Mouse (Mus musculus): ENCODE data around the gene Gm266. TPM values are rescaled to one million over a fixed set of nuclear protein-coding genes. Genes with fewer than 3 reads are reported as not detected.

The Gm266 gene
- polyA plus RNA-seq, 1 experiment, result not detected

DNA sequence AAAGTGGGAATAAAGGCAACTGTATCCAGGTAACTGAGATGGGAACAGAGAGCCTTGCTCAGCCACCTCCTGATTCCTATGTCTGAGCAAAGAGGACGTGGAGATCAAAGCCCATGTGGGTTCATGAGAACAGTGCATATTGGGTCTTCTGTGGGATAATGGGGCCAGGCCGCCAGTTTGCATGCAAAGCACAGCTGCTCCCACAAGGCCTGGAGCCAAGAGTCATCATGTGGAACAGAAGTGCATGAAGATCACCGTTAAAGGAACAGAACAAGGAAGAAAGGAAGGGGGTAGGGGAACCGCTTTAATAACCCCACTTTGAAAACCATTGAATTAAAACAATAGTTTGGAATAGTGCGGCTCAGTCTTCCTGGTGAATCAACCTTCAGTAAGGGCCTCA, 12.7 kb downstream of the Gm266 start:
- no peak for TF ChIP-seq GATA1 (IDR thresholded peaks at IDR 0.05; ENCODE audit: low read length)

- TF ChIP-seq GATA1 (IDR thresholded peaks at IDR 0.05; ENCODE audit: low read length), result no peak
Observed at GRCm38 (mm10) chr12:111471721-111472120, 13.9 kb downstream of the Gm266 start.

- TF ChIP-seq GATA1 (IDR thresholded peaks at IDR 0.05; ENCODE audit: low read length), result no peak
Observed at GRCm38 (mm10) chr12:111471119-111471518, 14.5 kb downstream of the Gm266 start.

GRCm38 (mm10) chr12:111469507-111469906, 16.1 kb downstream of the Gm266 start:
- TF ChIP-seq GATA1 (IDR thresholded peaks at IDR 0.05; ENCODE audit: low read length), result no peak

GRCm38 (mm10) chr12:111468206-111468605, 17.4 kb downstream of the Gm266 start:
- no peak for TF ChIP-seq GATA1 (IDR thresholded peaks at IDR 0.05; ENCODE audit: low read length)

DNA sequence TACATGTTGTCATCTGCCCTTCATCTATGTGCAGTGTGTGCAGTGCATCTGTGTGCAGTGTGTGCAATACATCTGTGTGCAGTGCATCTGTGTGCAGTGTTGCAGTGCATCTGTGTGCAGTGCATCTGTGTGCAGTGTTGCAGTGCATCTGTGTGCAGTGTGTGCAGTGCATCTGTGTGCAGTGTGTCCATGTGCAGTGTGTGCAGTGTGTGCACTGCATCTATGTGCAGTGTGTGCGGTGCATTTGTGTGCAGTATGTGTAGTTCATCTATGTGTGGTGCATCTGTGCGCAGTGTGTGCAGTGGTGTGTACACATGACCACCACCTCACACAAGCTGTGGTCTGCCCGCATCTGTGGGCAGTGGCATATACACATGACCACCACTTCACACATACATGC, 19.3 kb downstream of the Gm266 start:
- TF ChIP-seq GATA1 (IDR thresholded peaks at IDR 0.05; ENCODE audit: low read length), result no peak

DNA sequence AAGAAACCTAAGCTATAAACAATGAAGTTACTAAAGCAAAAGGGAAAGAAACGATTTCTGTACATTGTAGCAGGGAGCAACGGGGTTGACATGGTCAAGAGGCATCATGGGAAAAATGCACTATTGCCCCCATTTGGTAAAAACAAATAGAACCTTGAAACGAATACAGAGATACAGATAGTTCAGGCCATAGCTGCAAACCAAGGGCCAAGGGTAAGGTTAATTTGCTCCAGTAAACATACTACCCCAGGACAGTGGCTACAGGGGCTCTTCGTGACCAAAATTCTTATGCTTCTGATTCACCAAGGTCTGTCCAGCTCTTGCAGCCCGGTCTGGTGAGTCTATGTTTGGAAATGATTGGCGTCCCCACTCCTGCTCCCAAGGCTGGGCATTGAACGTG, 22.1 kb downstream of the Gm266 start:
- TF ChIP-seq GATA1 (IDR thresholded peaks at IDR 0.05; ENCODE audit: low read length), result no peak

DNA sequence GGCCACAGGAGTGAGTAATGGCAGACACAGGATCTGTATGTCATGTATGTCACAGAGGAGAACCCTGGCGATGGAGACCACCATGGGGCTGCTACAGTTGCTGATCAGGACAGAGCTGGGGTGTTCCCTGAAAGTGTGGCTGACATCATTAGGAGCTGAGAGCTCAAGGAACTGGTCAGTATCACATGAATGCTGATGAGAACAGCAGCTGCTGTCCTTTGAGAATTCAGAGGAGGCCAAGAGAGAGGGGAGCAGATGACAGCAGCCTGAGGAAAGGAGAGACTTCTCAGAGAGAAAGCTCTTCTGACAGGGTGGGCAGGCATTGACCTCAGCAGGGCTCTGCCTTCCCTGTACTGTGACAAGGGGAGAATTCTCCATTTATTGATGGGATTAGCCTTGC, 27.9 kb downstream of the Gm266 start:
- TF ChIP-seq GATA1 (IDR thresholded peaks at IDR 0.05; ENCODE audit: low read length), result no peak

- TF ChIP-seq GATA1 (IDR thresholded peaks at IDR 0.05; ENCODE audit: low read length), result no peak
Observed at GRCm38 (mm10) chr12:111455860-111456259, 29.8 kb downstream of the Gm266 start.

DNA sequence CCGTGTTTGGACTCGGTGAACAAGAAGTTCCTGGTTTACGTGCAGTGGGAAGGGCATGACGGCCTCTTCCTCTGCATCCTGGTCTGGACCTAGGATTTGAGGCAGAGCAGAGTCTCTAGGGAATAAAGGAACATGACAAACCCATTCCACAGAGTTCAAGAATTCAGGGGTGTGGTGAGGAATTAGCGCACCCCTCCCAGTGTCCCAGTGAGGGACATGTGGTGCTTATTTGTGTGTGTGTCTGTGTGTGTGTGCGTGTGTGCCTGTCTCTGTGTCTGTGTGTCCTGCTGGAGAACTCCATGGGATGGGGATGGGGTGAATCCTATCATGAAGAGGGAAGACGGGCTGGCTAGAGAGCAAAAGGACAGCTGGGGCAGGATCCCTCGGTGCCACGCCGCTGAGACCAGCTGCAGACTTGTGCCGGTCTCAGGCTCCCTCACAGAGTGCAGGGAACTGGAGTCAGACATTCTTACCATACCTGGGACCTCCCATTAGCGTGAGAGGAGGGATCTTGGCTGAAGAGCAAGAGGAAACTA, 30.2 kb downstream of the Gm266 start:
- no peak for TF ChIP-seq GATA1 (IDR thresholded peaks at IDR 0.05; ENCODE audit: low read length)

GRCm38 (mm10) chr12:111454543-111455280, 30.9 kb downstream of the Gm266 start:
- TF ChIP-seq GATA1 (IDR thresholded peaks at IDR 0.05; ENCODE audit: low read length), result no peak

GRCm38 (mm10) chr12:111454021-111454420, 31.6 kb downstream of the Gm266 start:
- TF ChIP-seq GATA1 (IDR thresholded peaks at IDR 0.05; ENCODE audit: low read length), result no peak

DNA sequence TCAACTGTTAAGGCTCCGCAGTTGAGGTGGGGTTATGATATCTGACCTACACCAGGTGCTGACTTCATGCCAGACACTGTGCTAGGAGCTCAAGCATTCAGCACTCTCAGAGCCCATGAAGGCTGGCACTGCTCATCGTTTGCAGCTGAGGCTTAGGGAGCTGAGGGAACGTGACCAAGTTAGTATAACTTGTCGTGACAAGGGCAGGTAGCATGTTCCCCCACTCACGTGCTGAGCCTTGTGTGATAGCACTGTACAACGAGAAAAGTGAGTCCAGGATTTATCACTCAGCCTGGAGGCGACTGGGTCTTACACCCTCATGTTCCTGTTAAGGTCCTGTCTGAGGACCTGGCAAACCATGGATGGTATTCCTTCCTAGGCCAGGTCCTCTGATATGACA, 34.1 kb downstream of the Gm266 start:
- TF ChIP-seq GATA1 (IDR thresholded peaks at IDR 0.05; ENCODE audit: low read length), result no peak

- no peak for TF ChIP-seq GATA1 (IDR thresholded peaks at IDR 0.05; ENCODE audit: low read length)
Observed at GRCm38 (mm10) chr12:111450359-111450758, 35.3 kb downstream of the Gm266 start.

GRCm38 (mm10) chr12:111448931-111449705, 36.5 kb downstream of the Gm266 start:
- no peak for TF ChIP-seq GATA1 (IDR thresholded peaks at IDR 0.05; ENCODE audit: low read length)

GRCm38 (mm10) chr12:111447898-111448760, 37.5 kb downstream of the Gm266 start:
- TF ChIP-seq GATA1 (IDR thresholded peaks at IDR 0.05; ENCODE audit: low read length), result no peak
